Comparison of ENCODE assay signal across 13 mouse cellular contexts in genomic region chr17:28280831-28281377, GRCm38 (mm10). TPM values are rescaled to one million over a fixed set of nuclear protein-coding genes. Genes with fewer than 3 reads are reported as not detected.
DNase-seq lines count a peak whose midpoint lies in the region; ATAC-seq and TF ChIP-seq lines count a peak whose summit lies in the region.
"Had no signal": no experiment of that assay in that cellular context is flagged by ENCODE, and none has a peak within 500 bp of the region (broad histone marks: within the 10 kb centered on the region; RNA-seq: fewer than 3 reads in every experiment).

No protein-coding gene starts in this region.

- peaks cover 57% of the 10 kb centered on the region for H3K4me1 ChIP-seq in hindbrain, embryonic 10.5 days (replicated peaks)
- peaks cover 5% of the 10 kb centered on the region; the same call in 1 of the 2 replicates for H3K4me1 ChIP-seq in hindbrain, embryonic 14.5 days (replicated peaks; ENCODE audit: control insufficient read depth, insufficient read depth, low read length)
- H3K4me1 ChIP-seq in midbrain, embryonic 13.5 days (replicated peaks) = peaks cover 30% of the 10 kb centered on the region
- H3K4me1 ChIP-seq in midbrain, embryonic 11.5 days (ENCODE audit: control insufficient read depth, insufficient read depth, low read length) = peaks cover 3% of the 10 kb centered on the region; the same call in 1 of the 2 replicates
- peaks cover 83% of the 10 kb centered on the region for H3K4me1 ChIP-seq in limb, embryonic 13.5 days
- H3K4me1 ChIP-seq in stomach, postnatal 0 days (replicated peaks; ENCODE audit: control insufficient read depth, insufficient read depth) = no peaks in the 10 kb centered on the region

- TF ChIP-seq CTCF in stomach, postnatal 0 days (IDR thresholded peaks at IDR 0.05; ENCODE audit: low read depth) = no peak

- H3K9ac ChIP-seq in hindbrain, embryonic 14.5 days = no peak overlapping the region
- H3K9ac ChIP-seq in midbrain, embryonic 13.5 days (replicated peaks) = no peak overlapping the region
- no peak overlapping the region for H3K9ac ChIP-seq in midbrain, embryonic 11.5 days (ENCODE audit: low read length)
- H3K9ac ChIP-seq in limb, embryonic 13.5 days = peak overlapping the region; percentile 39; the same call in 1 of the 2 replicates
- H3K9ac ChIP-seq in stomach, postnatal 0 days (ENCODE audit: low read length) = no peak overlapping the region
- H3K9ac ChIP-seq: limb, embryonic 12.5 days had no signal

- H3K4me3 ChIP-seq in hindbrain, embryonic 10.5 days = no peak overlapping the region
- H3K4me3 ChIP-seq in hindbrain, embryonic 14.5 days (replicated peaks; ENCODE audit: low read length) = no peak overlapping the region
- H3K4me3 ChIP-seq in midbrain, embryonic 13.5 days (replicated peaks) = no peak overlapping the region
- no peak overlapping the region for H3K4me3 ChIP-seq in midbrain, embryonic 11.5 days (ENCODE audit: low read depth, low read length)
- no peak overlapping the region for H3K4me3 ChIP-seq in limb, embryonic 13.5 days
- no peak overlapping the region for H3K4me3 ChIP-seq in stomach, postnatal 0 days (ENCODE audit: low read depth, low read length)
- H3K4me3 ChIP-seq: limb, embryonic 12.5 days had no signal

- no peak for TF ChIP-seq EP300 in stomach, postnatal 0 days (optimal IDR thresholded peaks at IDR 0.05)

- H3K9me3 ChIP-seq in hindbrain, embryonic 10.5 days = no peaks in the 10 kb centered on the region
- no peaks in the 10 kb centered on the region for H3K9me3 ChIP-seq in hindbrain, embryonic 14.5 days (ENCODE audit: control insufficient read depth, low read length)
- H3K9me3 ChIP-seq in midbrain, embryonic 13.5 days = no peaks in the 10 kb centered on the region
- H3K9me3 ChIP-seq in midbrain, embryonic 11.5 days (ENCODE audit: control insufficient read depth, low read length) = no peaks in the 10 kb centered on the region
- no peaks in the 10 kb centered on the region for H3K9me3 ChIP-seq in limb, embryonic 13.5 days
- H3K9me3 ChIP-seq in stomach, postnatal 0 days (ENCODE audit: control insufficient read depth, low read length) = no peaks in the 10 kb centered on the region
- H3K9me3 ChIP-seq: limb, embryonic 12.5 days had no signal

- H3K27me3 ChIP-seq in hindbrain, embryonic 10.5 days (ENCODE audit: insufficient read depth, poor library complexity, severe bottlenecking) = no peaks in the 10 kb centered on the region
- H3K27me3 ChIP-seq in hindbrain, embryonic 14.5 days (ENCODE audit: control insufficient read depth, insufficient read depth, low read length) = no peaks in the 10 kb centered on the region
- no peaks in the 10 kb centered on the region for H3K27me3 ChIP-seq in midbrain, embryonic 13.5 days
- no peaks in the 10 kb centered on the region for H3K27me3 ChIP-seq in midbrain, embryonic 11.5 days (ENCODE audit: control insufficient read depth, insufficient read depth, low read length)
- no peaks in the 10 kb centered on the region for H3K27me3 ChIP-seq in limb, embryonic 13.5 days
- H3K27me3 ChIP-seq in stomach, postnatal 0 days (ENCODE audit: control insufficient read depth, insufficient read depth, low read length) = no peaks in the 10 kb centered on the region
- H3K27me3 ChIP-seq: limb, embryonic 12.5 days had no signal

- 52% methylated on average over 5 of the region's 5 CpGs for WGBS in hindbrain, embryonic 10.5 days
- 34% methylated on average over 5 of the region's 5 CpGs for WGBS in hindbrain, embryonic 14.5 days
- 52% methylated on average over 5 of the region's 5 CpGs for WGBS in midbrain, embryonic 13.5 days
- 48% methylated on average over 5 of the region's 5 CpGs for WGBS in midbrain, embryonic 11.5 days
- 41% methylated on average over 5 of the region's 5 CpGs for WGBS in limb, embryonic 13.5 days
- WGBS in stomach, postnatal 0 days = 36% methylated on average over 5 of the region's 5 CpGs

- peak overlapping the region; percentile 67 for H3K27ac ChIP-seq in hindbrain, embryonic 10.5 days
- H3K27ac ChIP-seq in hindbrain, embryonic 14.5 days = no peak overlapping the region
- H3K27ac ChIP-seq in midbrain, embryonic 13.5 days = no peak overlapping the region
- H3K27ac ChIP-seq in midbrain, embryonic 11.5 days (ENCODE audit: low read depth, low read length) = no peak overlapping the region
- H3K27ac ChIP-seq in limb, embryonic 13.5 days = no peak overlapping the region
- 0 out of 2 replicates have a peak overlapping the region, but pooled peaks have one; percentile 18 for H3K27ac ChIP-seq in stomach, postnatal 0 days (replicated peaks)
- H3K27ac ChIP-seq: limb, embryonic 12.5 days had no signal

- no peaks in the 10 kb centered on the region for H3K36me3 ChIP-seq in hindbrain, embryonic 10.5 days
- no peaks in the 10 kb centered on the region for H3K36me3 ChIP-seq in hindbrain, embryonic 14.5 days (replicated peaks; ENCODE audit: control insufficient read depth, insufficient read depth)
- H3K36me3 ChIP-seq in midbrain, embryonic 13.5 days = no peaks in the 10 kb centered on the region
- no peaks in the 10 kb centered on the region for H3K36me3 ChIP-seq in midbrain, embryonic 11.5 days (ENCODE audit: control insufficient read depth, insufficient read depth, low read length)
- 0 out of 2 replicates have a peak, but pooled peaks cover 8% of the 10 kb centered on the region for H3K36me3 ChIP-seq in limb, embryonic 13.5 days
- no peaks in the 10 kb centered on the region for H3K36me3 ChIP-seq in stomach, postnatal 0 days (ENCODE audit: control insufficient read depth, insufficient read depth, low read length)
- H3K36me3 ChIP-seq: limb, embryonic 12.5 days had no signal

- H3K4me2 ChIP-seq in hindbrain, embryonic 14.5 days (replicated peaks) = no peak overlapping the region
- H3K4me2 ChIP-seq in midbrain, embryonic 13.5 days (replicated peaks) = no peak overlapping the region
- H3K4me2 ChIP-seq in midbrain, embryonic 11.5 days = no peak overlapping the region
- H3K4me2 ChIP-seq in limb, embryonic 13.5 days (replicated peaks) = no peak overlapping the region
- no peak overlapping the region for H3K4me2 ChIP-seq in stomach, postnatal 0 days (replicated peaks; ENCODE audit: low read depth)
- H3K4me2 ChIP-seq: limb, embryonic 12.5 days had no signal

- no peak for ATAC-seq in hindbrain, embryonic 14.5 days (ENCODE audit: low FRiP score)
- ATAC-seq in midbrain, embryonic 13.5 days = 0 out of 2 replicates have a peak, but pooled peaks have one; percentile 41
- ATAC-seq in midbrain, embryonic 11.5 days (ENCODE audit: low FRiP score) = no peak
- ATAC-seq in limb, embryonic 13.5 days (ENCODE audit: low FRiP score, low read depth) = no peak
- ATAC-seq in stomach, postnatal 0 days (ENCODE audit: low FRiP score, low TSS enrichment) = no peak

- DNase-seq in hindbrain, embryonic 10.5 days (ENCODE audit: low spot score) = no peak
- no peak for DNase-seq in hindbrain, embryonic 14.5 days (ENCODE audit: low spot score)
- DNase-seq in midbrain, embryonic 11.5 days (ENCODE audit: low spot score, missing footprints) = no peak
- peak; percentile 51 for DNase-seq in stomach, postnatal 0 days (ENCODE audit: low spot score)
- no peak for DNase-seq in adrenal gland, adult 2 months
- no peak for DNase-seq in frontal cortex, postnatal 25 days (ENCODE audit: low spot score in 2 of 2)
- DNase-seq: cerebellum, adult 9-10 months; heart, adult 18-20 months; spleen, adult 18-20 months; thymus, postnatal 25 days had no signal

RNA-seq across cellular contexts. Expression of gene Fance, which starts 32.4 kb away (rescaled TPM):
- polyA plus RNA-seq in hindbrain, embryonic 10.5 days (2016; fragmentation: Nextera tagmentation; extraction: Ambion mirVana) = 32.6 and 32.9 TPM in 2 replicates
- 22.0 and 22.6 TPM in 2 replicates for polyA plus RNA-seq in hindbrain, embryonic 14.5 days (2014; fragmentation: Nextera tagmentation; extraction: Ambion mirVana)
- polyA plus RNA-seq in midbrain, embryonic 13.5 days (2015; fragmentation: Nextera tagmentation; extraction: Ambion mirVana) = 20.2 and 26.9 TPM in 2 replicates
- polyA plus RNA-seq in midbrain, embryonic 11.5 days (2014; fragmentation: Nextera tagmentation; extraction: Ambion mirVana) = 18.5 and 19.5 TPM in 2 replicates
- polyA plus RNA-seq in limb, embryonic 13.5 days (2015; fragmentation: Nextera tagmentation; extraction: Ambion mirVana) = 36.0 and 37.3 TPM in 2 replicates
- polyA plus RNA-seq in stomach, postnatal 0 days (2015; fragmentation: Nextera tagmentation; extraction: Ambion mirVana) = 19.2 and 20.4 TPM in 2 replicates
- total RNA-seq in adrenal gland, adult 2 months (2021) = 10 to 100 TPM; 19.5 to 22.5 TPM
- 27.8 and 31.5 TPM in 2 replicates for polyA plus RNA-seq in adrenal gland, adult 2 months (2012; rRNA removed)

RNA-seq across cellular contexts. Expression of gene Rpl10a, which starts 47.4 kb away (rescaled TPM):
- polyA plus RNA-seq in hindbrain, embryonic 10.5 days (2016; fragmentation: Nextera tagmentation; extraction: Ambion mirVana) = 439 and 483 TPM in 2 replicates
- 370 and 441 TPM in 2 replicates for polyA plus RNA-seq in hindbrain, embryonic 14.5 days (2014; fragmentation: Nextera tagmentation; extraction: Ambion mirVana)
- polyA plus RNA-seq in midbrain, embryonic 13.5 days (2015; fragmentation: Nextera tagmentation; extraction: Ambion mirVana) = 382 and 387 TPM in 2 replicates
- 465 and 471 TPM in 2 replicates for polyA plus RNA-seq in midbrain, embryonic 11.5 days (2014; fragmentation: Nextera tagmentation; extraction: Ambion mirVana)
- polyA plus RNA-seq in limb, embryonic 13.5 days (2015; fragmentation: Nextera tagmentation; extraction: Ambion mirVana) = 580 and 609 TPM in 2 replicates
- 491 and 514 TPM in 2 replicates for polyA plus RNA-seq in stomach, postnatal 0 days (2015; fragmentation: Nextera tagmentation; extraction: Ambion mirVana)
- 100 to 1,000 TPM; 826 to 935 TPM for total RNA-seq in adrenal gland, adult 2 months (2021)
- polyA plus RNA-seq in adrenal gland, adult 2 months (2012; rRNA removed) = 2,217 and 2,897 TPM in 2 replicates

RNA-seq across cellular contexts. Expression of gene Ppard, which starts 48.4 kb away (rescaled TPM):
- polyA plus RNA-seq in hindbrain, embryonic 10.5 days (2016; fragmentation: Nextera tagmentation; extraction: Ambion mirVana) = 1.8 and 2.0 TPM in 2 replicates
- 1.6 and 1.8 TPM in 2 replicates for polyA plus RNA-seq in hindbrain, embryonic 14.5 days (2014; fragmentation: Nextera tagmentation; extraction: Ambion mirVana)
- polyA plus RNA-seq in midbrain, embryonic 13.5 days (2015; fragmentation: Nextera tagmentation; extraction: Ambion mirVana) = 0.84 and 1.4 TPM in 2 replicates
- polyA plus RNA-seq in midbrain, embryonic 11.5 days (2014; fragmentation: Nextera tagmentation; extraction: Ambion mirVana) = 1.7 and 1.8 TPM in 2 replicates
- 3.0 and 3.4 TPM in 2 replicates for polyA plus RNA-seq in limb, embryonic 13.5 days (2015; fragmentation: Nextera tagmentation; extraction: Ambion mirVana)
- polyA plus RNA-seq in stomach, postnatal 0 days (2015; fragmentation: Nextera tagmentation; extraction: Ambion mirVana) = 3.1 and 3.4 TPM in 2 replicates
- total RNA-seq in adrenal gland, adult 2 months (2021) = 10 to 100 TPM; 39.3 to 60.3 TPM
- polyA plus RNA-seq in adrenal gland, adult 2 months (2012; rRNA removed) = 58.0 and 65.5 TPM in 2 replicates

Comparison
In these comparisons a context has a peak if more than half of its experiments do, and no peak if none do; other contexts are left out.
1. H3K27ac ChIP-seq: peak in hindbrain, embryonic 10.5 days (single experiment) and stomach, postnatal 0 days (single experiment); none in hindbrain, embryonic 14.5 days (single experiment), midbrain, embryonic 13.5 days (single experiment), midbrain, embryonic 11.5 days (single experiment) and limb, embryonic 13.5 days (single experiment).
2. RNA of gene Ppard, which starts 48.4 kb away (polyA plus RNA-seq): 58.0 to 65.5 TPM in adrenal gland, adult 2 months; 3.1 to 3.4 TPM in stomach, postnatal 0 days, 3.0 to 3.4 TPM in limb, embryonic 13.5 days, 1.8 to 2.0 TPM in hindbrain, embryonic 10.5 days, 1.7 to 1.8 TPM in midbrain, embryonic 11.5 days, 1.6 to 1.8 TPM in hindbrain, embryonic 14.5 days and 0.84 to 1.4 TPM in midbrain, embryonic 13.5 days; every median in the first group is over 10 times any median in the second.